Mouse (Mus musculus): ENCODE measurements around the gene Taf1a.

- TF ChIP-seq TAL1 (IDR thresholded peaks at IDR 0.05; ENCODE audit: low read length) (no peak), GATA1 (IDR thresholded peaks at IDR 0.05; ENCODE audit: low read length) (no peak)
These were observed 31.0 kb downstream of the Taf1a start for GRCm38 (mm10) chr1:183419741-183420140.
